Mouse (Mus musculus): Measurements from ENCODE around the gene Rtl8c.
"Not testable (repeated sequence)": the region's sequence is repeated elsewhere in the genome, so short reads cannot be mapped to it uniquely, and the experiment has no call there.

Rtl8c gene

DNA sequence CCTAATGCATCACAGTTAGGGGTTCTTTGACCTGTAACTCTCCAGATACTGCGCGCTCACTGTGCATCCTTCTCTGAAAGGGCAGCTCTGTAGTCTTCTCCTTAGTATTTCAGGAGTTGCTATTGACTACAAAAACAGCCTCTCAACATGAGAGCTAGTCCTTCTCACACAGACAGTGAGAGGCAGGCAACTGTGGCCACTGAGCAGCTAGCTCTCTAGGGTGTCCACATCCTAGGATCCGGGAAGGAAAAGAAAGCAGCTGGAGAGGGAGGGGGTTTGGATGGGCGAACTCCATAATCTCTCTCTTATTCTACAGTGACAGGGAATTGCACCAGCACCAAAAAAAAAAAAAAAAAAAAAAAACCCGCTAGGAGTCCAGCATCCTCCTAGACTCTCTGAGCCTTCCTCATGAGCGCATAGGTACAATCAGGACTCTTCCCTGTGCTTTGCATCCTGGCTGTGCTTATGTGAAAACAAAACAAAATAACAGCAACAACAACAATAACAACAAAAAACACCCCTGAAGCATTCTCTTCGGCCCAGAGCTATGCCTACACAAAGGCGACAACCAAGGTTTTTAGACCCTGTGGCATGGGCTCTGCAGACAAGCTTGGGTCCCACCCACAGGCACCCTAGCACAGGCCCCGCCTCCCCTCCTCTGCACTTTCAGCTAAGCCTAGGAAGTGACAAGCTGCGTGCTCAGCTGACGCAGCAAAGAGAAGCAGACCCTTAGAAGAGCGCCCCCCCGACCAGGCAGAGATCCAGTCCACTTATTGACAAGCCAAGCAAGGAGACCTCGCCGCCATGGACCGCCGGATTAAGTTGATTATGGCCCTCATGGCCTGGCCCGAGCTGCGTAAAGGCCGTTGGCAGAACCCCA, at the start of gene Rtl8c:
Rtl8c (plus strand) TSS at position 791 of the 880 bp plus-strand sequence.
- peak; percentile 67 to 73 for DNase-seq

DNA sequence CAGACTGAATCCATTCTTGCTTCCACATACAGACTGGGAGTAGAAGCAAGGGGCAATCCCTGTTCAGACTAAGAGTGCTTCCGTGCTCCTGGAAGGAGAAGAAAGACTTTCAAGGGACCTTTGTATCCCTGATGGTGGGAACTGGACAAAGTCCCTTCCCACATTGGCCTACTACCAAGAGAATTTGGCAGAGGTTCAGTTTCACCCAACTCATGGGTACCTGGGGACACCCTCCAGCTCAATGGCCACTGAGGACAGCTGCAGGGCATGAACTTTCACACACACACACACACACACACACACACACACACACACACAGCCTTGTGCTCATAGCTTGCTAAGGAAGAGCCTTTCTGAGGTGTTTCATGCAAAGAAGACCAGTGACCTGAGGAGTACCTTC, 28.5 kb upstream of the Rtl8c start:
- DNase-seq, result no peak

DNA sequence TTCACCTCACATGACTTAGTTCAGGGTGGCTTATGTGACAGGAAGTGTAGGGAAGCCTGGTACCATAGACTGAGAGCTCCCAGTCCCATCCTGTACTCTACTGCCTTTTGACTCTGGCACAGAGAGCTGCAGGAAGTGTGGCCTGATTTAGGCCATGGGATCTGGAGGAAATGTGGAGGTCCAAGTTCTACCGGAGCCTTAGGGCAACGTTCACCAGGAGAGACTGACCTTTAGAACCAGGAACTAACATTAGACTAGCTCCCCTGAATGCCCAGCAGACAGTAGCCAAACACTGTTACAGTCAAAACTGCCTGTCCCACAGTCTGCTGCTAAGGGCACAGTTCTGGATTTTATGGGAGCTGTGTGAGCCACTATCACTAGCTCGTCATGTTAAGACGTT, 26.4 kb upstream of the Rtl8c start:
- DNase-seq, result not testable (repeated sequence)

DNA sequence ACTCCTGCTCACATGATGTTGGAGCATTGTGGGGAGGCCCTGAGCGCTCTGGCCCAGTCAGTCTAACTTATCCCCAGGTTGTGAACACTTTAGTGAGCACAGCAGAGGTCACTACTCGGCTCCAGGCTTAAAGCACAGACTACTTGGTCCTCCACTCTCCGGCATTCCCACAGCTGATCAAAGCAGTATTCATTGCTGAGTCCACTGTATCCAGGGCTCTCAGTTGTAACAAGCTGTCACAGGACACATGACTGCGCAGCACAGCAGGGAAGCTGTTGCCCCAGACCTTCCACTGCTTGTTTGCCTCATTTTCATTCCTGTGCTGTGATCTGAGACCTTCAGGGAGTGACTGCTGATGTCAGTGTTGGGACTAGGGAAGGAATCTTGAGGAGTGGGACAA, 24.4 kb upstream of the Rtl8c start:
- DNase-seq, result not testable (repeated sequence)

DNA sequence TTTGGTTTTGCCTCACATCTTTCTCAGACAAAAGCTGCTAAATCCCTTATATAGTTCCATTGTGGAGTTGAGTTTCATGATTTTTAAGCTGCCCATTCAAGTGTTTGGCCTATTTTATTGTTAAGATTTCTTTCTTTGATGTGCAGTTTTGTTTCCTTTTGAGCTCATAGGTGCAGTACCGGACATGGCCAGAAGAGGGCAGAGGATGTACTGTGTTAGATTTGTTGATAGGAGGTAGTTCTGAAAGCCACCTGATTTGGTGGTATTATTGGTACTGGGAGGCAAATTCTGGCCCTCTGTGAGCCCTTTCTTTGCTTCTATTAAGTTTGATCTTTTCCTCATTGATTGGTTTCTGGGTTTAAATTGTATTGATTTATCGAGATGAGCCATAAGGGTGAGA, 7.8 kb upstream of the Rtl8c start:
- DNase-seq, result peak in 1 of 2 experiments; percentile 51

DNA sequence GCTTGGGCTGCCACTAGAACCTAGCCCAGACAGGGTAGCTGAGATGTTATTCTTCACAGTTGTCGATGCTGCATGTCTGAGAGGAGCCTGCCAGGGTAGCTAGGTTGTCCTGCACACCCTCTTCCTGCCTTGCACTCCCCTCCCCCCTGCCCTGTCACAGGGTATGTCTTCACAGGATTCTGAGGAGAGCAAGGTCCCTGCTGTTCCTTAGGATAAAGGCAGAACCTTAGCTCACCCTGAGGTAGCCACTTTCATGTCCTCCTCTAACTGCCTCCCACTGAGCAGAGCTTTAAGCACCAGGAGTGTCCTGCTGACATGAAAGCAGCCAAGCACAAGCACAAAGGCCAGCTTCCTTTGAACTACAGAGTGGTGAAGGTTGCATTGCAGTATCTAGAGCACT, 1.7 kb upstream of the Rtl8c start:
- peak in 1 of 2 experiments; percentile 5 for DNase-seq

DNA sequence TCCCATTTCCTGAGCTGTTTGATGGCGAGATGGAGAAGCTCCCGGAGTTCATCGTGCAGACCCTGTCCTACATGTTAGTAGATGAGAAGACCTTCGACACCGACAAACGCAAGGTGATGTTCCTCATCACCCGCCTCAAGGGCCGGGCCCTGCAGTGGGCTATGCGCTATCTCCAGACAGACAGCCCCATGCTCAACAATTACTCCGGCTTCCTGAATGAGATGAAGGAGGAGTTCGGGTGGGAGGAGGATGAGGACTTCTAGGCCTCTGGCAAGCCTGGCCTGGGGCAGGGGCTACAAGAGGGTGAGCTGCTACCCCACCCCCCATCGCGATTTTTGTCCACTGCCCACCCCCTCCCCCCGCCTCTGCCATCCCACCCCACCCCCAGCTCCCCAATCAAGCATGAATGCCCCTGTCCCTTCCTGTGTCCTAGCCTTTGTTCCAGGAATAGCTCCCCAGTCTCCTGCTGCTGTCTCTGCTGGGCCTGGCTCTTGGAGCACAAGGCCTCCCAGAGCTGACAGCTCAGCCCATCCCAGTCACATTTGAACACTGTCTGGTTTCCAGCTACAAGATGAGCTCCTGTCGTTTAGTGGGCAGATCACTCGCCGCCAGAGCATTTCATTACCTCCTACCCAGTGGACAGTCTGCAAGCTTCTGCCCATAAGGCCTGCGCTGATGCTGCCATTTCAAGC, 436 bp downstream of the Rtl8c start:
- peak in 1 of 2 experiments; percentile 4 for DNase-seq

DNA sequence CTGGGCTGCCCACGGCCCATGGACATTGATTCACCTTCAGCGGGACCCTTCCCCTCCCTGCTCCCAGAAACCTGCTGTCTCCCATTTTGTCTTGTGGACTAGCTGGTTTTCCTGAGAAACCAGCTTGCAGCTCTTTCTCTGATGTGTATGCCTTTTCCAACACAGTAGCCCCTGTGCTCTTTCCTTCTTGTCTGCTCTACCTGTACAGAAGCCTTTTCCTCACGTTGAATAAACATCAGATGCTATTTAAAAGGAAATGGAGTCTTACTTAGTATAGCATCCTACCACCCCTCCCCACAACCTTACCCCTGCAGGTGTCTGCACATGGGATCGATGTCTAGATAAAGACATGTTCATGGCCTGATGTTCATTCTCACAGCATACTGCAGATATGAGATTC, 1.0 kb downstream of the Rtl8c start, which contains the start of gene Gm14597:
Gm14597 (minus strand) TSS at position 101 of the 400 bp plus-strand sequence.
- not testable (repeated sequence) for DNase-seq

DNA sequence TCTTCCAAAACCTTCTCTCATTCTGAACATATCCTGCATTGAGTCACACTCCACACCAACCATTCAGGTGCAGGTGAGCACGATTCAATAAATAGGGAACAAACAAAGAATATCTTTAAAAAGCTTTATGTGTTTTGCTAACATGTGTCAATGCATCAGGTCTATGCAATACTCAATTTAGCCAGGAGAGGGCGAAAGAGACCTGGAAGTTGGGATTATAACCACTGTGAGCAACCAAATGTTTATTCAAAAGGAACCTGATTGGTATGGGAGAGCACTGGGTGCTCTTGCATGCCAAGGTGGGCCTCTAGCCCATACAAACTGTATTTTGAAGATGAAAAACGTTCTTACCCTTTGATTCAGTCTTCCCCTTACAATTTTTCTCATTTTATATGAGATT, 2.7 kb downstream of the Rtl8c start:
- DNase-seq, result peak in 1 of 2 experiments; percentile 75

DNA sequence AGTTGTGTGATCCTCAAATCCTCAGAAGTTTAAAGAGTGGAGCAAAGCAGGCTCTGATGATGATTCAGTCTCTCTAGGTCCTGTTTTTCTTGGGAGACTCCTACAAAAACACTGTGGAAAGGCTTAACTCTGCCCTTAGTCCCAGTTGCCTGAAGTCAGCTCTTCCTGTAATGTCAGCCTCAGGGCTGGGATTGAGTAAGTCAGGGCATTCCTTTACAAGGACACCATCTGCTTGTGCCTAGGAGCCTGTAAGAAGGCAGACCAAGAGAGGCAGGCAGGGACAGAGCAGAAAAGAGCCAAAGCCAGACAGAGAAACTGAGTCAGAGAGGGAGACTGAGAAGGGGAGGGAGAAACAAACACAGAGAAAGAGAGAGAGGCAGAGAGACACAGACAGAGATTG, 3.6 kb downstream of the Rtl8c start:
- not testable (repeated sequence) for DNase-seq

DNA sequence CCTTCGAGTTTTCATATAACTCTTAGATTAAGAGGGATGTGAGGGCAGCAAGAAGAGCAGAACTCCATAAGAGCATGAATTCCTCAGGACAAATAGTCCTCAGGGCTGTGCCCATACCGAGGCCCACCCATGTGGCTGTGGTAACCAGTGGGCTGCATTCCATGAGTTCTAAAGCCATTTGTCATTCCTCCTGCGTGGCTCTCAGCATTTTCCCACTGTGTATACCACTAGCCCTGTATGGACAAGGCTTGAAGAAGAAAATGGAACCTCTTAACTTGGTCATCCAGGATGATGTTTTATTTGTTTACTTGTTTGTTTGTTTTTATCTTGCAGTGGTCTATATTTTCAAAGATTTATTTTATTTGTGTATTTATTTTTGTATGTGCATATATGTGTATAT, 30.3 kb downstream of the Rtl8c start:
- DNase-seq, result not testable (repeated sequence)

DNA sequence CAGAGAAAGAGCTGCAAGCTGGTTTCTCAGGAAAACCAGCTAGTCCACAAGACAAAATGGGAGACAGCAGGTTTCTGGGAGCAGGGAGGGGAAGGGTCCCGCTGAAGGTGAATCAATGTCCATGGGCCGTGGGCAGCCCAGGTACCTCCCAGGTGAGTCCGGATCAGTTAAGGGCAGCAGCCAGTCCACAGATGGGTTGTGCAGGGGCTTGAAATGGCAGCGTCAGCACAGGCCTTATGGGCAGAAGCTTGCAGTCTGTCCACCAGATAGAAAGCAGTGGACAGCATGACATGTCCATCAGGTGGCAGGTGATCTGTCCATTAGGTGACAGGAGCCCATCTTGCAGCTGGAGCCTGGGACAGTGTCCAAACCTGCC, 34.8 kb downstream of the Rtl8c start:
- DNase-seq, result not testable (repeated sequence)

DNA sequence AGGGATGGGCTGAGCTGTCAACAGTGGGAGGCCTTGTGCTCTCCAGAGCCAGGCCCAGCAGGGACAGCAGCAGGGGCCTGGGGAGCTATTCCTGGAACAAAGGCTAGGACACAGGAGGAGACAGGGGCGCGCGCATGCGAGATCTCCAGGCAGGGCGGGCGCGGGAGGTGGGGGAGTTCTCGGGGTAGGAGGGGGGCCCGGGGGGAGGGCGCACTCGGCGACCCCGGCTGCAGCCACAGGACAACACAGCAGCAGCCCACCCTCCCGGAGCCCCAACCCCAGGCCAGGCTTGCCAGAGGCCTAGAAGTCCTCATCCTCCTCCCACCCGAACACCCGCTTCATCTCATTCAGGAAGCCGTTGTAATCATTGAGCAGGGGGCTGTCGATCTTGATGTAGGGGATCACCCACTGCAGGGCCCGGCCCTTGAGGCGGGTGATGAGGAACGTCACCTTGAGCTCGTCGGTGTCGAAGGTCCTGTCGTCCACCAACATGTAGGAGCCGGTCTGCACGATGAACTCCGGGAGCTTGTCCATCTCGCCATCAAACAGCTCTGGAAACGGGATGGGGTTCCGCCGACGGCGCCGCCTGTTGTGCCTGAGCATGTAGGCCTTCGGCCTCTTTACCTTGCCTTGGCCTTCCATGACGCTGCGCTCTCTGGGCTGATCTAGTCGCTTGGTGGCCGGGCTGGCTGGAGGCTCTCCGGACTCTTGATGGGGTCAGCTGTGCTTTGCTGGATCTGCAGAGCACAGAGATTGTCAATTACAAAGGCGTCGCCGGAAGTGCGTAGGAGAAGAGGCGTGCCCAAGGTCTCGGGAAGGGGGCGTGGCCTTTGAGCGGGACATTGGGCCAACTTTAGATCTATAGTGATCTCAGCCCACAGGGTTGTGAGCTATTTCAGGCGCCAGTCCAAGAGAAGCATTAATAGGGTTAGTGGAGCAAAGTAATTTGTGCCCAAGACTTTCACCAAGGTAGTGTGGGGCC, 35.4 kb downstream of the Rtl8c start, which contains the start of gene Rtl8a:
Rtl8a (minus strand) TSS at position 703 of the 982 bp plus-strand sequence.
- peak; percentile 88 to 90 for DNase-seq

DNA sequence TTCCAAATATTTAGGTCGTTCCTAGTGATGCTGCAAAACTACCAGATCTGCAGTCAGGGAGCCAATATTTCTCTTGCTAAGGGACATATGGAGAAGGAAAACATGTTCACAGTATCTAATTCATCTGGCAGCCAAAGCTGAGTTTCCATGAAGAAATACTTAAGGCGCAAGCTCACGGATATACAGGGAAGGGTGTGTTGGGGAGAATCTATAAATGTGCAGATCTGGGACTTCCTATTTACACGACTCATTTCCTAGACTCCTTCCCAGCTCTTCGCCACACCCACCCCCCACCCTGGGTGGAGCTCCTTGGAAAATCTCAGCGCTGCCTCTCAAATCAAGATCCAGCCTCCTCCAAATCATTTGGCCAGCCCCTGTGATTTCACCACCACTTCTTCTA, 38.1 kb downstream of the Rtl8c start:
- DNase-seq, result peak in 1 of 2 experiments; percentile 26

DNA sequence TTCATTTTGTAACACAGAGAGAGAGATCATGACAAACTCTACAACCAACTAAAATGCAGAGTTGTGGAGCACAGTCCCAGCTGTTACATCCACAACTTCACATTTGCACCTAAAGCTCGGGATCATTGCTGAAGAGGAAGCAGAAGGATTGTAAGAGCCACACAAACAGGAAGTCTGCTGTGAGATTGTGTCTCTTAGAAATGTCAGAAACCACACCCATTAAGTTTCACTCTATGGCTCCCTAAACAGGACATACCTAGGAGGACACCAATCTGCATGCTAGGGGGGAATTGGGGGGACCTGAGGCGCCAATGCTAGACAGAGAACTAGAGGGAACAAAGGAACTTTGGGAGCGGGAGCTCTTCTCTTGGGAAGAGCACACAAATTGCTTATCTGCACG, 45.1 kb downstream of the Rtl8c start:
- not testable (repeated sequence) for DNase-seq
